Mouse (Mus musculus) embryo, embryonic 11 days (tissue): ENCODE measurements around the gene Limk2.

Experiments
- DNase-seq: peaks from one replicate; pipeline ENCODE4 v3.0.0-alpha.2; 2015

The Limk2 gene

DNA sequence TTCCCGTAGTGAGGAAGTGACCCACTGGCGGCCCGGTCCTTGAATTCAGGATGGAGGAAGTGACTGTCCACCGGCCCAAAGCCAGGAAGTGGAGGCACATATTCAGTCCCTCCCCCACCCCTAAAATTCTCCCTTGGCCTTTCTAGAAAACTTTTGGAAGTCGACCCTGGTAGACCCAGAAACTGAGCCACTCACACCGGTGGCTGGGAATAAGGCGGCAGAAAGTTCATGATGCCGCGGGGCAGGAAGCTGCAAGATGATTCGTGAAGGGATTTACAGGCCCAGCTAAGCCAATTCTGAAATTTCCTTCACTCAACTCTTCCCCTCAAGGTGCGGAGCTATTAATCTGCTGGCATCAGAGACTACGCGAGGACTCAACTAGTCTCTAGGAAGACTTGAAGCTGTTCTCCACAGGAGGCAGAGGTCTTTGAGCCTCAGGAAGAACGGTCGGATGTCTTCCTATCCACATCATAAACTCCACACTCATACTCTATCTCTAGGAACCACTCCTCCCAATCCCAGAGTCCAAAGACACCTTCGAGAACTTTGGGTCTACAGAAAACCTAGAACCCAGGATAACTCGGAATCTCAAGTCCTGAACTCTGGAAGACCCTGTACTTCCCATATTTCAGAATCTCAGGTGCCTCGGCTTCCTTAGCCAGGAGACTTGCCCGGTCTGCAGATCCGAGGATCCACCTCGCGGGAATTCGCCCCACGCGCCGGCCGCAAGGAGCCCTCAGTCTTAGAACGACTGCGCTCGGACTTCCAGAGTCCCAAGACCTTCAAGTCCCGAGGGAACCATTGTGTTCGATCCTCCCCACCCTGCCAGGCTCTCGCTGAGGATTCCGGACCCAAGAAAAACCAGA is 625 bp downstream of the Limk2 start:
- DNase-seq = peak; percentile 25

DNA sequence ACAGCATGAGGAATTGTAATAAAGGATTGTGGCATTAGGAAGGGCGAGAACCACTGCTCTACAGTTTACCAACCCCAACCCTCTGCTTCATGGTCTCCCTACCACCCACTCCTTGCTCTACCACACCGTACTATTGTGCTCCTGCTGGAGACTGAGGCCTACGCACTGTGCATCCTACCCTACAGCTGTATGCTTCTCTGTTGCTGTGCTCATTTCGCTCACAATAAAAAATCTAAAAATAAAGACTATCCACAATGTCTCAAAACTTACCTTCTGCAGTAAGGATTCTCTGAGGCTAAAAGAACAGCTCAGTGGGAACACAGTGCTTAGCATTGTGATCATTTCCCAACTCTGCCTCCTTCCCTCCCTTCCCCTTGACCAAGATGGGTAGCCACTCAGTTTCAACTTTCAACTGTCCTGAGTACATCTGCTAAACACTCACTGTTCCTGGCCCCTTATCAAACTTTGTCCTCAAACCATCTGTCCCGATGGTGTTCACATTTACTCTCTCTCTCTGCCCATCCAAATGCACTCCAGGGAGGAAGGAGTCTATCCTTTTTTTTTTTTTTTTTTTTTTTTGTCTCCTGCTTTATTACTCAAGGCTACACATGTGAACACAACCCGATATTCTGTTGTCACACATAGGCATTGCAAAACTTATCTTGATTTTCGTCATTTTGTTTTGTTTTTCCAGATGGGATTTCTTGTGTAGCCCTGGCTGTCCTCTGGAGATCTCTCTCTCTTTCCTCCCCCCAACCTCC is 4.5 kb downstream of the Limk2 start:
- DNase-seq = no peak

DNA sequence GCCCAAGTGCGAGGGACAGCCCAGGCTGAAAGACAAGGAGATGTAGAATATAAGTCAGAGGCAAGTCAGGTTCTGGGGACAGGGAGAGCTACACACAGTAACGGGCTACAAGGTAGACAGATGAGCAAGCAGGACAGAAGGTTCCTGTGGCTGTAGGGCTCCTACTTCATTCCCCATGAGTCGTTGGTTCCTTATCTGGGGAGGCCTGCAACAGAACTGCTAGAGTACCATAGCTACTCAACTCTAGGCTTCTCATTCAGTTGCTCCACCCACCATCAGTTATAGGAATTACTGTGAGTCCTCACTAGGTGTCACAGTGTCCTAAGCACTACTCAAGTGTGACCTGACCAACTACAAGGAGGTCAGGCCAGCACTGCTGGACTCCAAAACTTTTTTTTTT is 6.0 kb downstream of the Limk2 start:
- DNase-seq = no peak

GRCm38 (mm10) chr11:3398318-3398717 is 10.7 kb downstream of the Limk2 start:
- DNase-seq = no peak

GRCm38 (mm10) chr11:3396562-3396961 is 12.4 kb downstream of the Limk2 start:
- no peak for DNase-seq

DNA sequence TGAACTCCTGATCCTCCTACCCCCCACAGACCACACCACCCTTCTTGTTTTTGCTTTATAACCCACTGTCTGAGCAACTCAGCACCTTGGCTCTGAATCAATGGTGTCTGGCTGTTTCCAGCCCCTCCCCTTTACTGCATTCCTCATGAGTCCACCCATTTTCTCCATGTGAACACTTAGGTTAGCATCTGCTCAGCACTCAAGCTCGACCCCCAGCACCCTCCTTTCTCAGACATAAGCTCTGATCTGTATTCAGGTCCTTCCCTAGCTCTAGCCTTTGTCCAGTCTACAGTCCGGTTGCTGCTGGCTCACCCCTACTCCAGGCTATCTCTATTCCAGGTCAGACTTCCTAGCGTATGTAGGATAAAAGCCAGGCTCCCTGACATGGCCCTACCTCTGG is 12.9 kb downstream of the Limk2 start:
- no peak for DNase-seq

- DNase-seq = no peak
Measured at GRCm38 (mm10) chr11:3394520-3394919, 14.5 kb downstream of the Limk2 start.

DNA sequence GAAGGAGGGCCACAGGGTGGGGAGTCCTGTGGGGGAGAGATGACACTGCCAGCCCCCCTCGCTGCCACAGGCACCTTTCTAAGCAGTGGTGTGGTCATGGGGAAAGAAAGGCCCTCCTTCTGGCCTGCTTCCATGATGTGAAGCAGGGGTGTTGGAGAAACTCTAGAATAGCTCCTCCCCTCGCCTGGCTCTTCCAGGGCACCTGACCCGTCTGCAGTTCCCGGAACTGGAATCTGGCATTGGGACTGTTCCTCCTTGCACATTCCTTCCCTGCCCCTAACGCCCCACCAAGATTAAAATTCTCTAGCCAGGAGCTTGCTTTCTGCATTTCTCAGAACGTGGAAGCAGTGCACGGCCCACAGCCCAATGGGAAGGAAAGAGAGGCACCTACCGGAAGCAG is 16.5 kb downstream of the Limk2 start:
- no peak for DNase-seq

DNA sequence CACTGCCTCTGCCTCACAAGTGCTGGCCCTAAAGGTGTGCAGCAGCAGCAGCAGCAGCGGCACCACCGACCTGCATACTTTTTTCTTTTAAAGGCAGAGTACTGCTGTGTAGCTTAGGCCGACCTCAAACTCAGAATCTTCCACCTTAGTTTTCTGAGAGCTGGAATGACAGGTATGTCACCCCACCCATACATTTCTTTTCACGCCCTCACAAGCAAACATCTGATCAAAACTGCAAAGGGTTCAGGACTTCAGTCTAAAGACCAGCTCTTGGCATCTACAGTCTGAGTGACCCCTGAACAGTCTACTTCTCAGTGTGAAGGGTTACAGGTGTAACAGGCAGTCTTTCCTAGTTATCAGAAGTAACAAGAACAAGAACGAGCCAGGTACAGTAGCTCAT is 18.2 kb downstream of the Limk2 start:
- no peak for DNase-seq

DNA sequence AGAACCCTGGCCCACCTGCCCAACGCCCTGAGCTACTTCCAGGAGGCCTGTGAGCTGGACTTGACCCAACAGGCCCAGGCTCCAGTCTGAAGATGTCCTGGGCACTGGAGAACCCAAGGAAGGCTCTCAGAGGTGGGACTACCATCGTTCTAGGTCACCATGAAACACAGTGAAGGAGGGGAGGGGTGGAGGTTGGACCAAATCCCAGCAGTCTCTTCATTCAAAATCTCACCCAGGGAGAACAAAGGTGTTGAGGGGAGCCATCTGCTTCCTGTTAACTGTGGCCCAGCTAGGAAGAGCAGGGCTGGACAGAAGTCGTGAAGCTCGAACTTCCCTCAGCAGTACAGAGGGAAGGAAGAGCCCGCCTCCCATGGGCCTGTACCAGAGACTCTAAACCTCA is 19.0 kb downstream of the Limk2 start:
- no peak for DNase-seq

DNA sequence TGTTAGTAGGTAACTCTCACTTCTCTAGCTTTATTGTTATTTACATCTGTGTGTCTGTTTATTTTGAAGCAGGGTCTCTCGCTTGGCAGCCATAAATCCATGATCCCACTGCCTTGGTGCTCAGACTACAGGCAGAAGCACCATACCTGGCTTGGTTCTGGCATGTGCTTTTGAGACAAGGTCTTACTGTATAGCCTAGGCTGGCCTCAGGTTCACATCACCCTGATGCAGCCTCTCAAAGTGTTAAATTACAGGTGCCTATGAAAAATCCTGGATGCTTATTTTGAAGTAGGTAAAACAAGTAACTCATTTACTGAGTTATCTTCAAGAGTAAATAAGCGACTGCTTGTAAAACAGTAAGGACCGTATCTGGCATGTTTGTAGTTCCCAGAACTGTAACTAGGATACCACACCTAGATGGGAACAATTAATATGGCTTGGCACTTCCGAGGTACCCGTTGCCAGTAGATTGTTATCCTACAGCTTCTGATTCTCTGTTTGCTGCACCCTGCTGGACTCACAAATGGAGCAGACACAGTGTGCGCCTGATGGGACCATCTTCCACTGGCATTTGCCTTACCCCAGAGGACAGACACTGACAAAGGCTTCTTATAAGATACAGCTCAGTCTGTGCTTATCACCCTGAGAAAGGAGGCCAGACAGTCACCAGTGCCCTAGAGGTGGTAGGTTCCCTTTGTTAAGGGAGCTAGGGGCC is 21.4 kb downstream of the Limk2 start:
- no peak for DNase-seq

DNA sequence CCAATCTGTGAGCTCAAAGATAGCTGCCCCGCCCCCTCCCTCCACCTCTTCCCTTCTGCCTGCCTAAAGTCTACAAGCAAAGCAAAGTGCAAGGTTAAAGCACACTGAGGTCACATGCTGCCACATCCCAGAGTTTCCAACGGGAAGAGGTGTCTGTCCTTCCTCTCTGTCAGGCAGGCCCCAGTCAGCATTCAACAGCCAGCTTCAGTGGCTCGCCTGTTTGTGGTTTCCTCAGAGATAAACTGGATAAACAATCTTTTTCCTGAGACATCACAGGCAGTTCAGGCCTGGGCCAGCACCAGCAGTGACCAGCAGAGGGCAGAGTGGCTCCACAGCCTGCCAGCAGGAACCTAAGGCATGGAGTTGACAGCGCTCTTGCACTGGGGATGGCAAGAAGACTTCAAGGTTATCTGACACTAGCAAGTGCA is 22.0 kb downstream of the Limk2 start:
- DNase-seq = peak; percentile 76

DNA sequence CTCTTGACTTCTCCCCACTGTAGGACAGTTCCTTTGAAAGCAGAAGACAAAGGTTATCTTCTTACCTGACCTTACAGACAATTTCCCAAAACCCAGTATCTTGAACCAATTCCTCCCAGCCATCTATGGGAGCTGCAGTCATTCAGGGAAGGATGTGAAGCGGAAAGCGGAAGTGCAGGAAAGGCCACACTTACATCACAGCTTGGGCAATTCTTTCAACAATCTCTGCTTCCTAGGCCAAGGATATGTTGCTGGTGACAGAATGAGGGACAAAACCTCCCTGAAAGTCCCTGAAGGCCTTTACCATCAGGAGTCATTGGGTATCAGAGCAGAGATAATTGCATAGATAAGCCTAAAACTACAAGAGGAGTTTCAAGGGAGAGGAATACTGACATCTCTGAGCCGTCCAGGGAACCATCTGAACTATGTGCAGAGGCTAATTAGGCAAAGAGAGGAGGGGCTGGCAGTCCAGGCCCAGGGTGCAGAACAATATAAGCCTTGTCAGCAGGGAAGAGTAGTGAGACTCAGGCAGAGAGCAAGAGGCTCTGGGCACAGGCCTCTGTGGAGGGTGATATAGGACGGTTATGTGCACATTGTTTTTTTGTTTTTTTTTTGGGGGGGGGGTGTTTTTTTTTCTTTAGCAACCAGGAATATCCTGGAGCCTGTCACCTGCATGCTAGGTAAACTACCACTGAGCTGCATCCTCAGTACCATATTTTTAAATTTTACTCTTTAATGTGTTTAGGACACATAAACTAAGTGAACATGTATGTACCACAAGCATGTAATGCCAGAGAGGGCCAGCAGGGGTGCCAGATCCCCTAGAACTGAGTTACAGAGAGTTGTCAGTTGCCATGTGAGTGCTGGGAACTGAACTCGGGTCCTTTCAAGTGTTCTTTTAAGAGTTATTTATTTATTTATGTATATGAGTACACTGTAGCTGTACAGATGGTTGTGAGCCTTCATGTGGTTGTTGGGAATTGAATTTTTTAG is 26.1 kb downstream of the Limk2 start:
- no peak for DNase-seq

GRCm38 (mm10) chr11:3381148-3381814 is 27.7 kb downstream of the Limk2 start:
- DNase-seq = no peak

DNA sequence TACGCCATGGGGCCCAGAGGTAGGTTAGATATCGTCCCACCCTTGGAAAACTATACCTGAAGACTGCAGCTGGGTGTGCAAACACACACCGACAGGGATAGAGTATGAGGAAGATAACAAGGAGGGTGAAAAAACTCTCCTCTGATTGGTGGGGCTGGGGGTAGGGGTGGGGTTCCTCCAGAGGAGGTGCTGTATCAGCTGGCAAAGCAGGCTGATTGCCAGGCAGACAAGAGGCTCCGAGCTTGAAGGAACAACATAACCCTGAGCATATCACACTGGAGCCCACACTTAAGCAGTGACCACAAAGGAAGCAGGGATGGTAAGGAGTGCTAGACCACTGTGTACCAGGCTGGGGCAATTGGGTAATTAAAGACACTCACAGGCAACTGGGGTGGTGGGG is 29.6 kb downstream of the Limk2 start:
- no peak for DNase-seq

DNA sequence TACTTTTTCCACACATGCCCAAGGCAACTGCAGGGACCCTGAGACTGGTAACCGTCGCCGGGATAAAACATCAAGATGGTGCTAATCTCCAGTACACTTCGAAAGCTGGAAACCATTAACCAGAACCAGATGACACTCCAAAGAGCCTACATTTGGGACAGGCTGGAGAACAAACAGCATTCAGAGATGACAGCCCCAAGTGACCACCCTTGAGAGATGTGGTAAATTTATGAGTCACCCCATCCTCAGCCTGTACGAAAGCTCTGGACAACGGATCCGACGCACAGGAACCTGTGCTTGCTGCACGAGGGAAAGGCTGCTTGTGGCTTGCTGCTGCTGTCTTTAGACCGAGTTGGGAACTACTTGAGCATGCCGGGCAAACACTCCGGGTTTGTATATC is 34.2 kb downstream of the Limk2 start:
- DNase-seq = peak; percentile 47

GRCm38 (mm10) chr11:3374293-3374645 is 34.7 kb downstream of the Limk2 start:
- DNase-seq = peak; percentile 71

GRCm38 (mm10) chr11:3373591-3374292 is 35.2 kb downstream of the Limk2 start:
- DNase-seq = no peak

DNA sequence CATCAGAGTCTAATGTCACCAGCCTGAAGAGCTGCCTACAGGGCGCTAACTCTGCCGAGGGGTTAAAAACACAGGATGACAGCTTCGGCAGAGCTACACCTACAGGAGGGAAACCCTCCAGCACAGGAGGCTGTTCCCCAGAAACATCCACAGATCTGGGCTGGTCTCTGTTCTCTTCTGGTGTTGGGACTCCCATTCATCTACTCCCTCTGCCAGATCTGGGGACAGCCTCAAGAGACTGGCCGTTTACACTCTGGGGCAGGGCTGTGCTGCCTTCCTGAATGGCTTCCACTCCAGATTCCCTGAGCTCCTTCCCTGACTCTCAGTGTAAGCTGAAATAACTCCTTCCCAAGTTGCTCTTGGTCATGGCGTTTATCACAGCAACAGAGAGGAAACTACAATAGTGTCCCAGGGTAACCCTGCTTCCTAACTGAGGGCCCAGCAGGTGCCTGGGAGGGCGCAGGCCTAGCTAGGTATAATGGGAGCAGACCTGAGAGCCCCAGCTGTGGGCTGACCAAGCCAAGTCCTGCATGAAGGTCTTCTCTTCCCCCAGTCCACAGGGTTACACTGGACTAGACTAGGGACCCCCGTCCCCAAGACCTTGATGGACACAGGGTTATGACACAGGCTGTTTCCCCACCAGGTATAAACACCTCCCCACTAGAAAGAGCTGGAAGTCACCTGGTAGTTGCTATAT is 37.2 kb downstream of the Limk2 start:
- DNase-seq = peak; percentile 3

DNA sequence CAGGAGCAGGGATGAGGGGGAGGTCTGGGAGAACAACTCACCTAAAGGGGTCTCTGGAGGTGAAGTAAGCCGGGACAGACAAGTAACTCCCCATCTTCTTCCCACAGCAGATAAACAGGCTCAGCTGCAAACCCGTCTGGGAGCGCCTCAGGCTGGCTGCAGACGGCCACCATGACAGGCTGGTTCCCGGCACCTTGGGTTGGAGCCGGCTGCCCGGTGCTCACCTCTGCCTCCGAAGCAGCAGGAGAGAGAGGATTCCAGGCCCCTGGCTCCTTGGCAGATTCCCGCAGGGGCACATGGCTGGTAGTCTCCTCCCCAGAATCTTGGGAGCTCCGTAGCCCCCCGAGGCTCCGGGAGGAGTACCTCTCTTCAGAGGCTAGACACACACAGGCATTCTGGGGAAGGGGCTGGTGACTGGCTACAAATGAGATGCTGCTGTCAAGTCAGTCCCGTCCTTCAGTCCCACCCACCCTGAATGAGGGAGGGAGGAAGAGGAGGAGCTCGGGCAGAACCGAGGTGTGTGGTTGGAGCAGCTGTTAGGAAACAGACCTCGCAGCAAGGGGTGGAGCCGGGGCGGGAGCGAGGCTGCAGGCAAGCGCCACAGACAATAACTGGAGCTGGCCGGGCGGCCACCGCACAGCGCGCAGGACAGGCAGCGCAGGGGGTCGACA is 37.9 kb downstream of the Limk2 start:
- peak; percentile 93 for DNase-seq
